Mouse (Mus musculus) limb, embryonic 10.5 days (tissue): Measurements from ENCODE around the gene Bhlha15. TPM values are rescaled to one million over a fixed set of nuclear protein-coding genes. Genes with fewer than 3 reads are reported as not detected.
A peak's percentile ranks its signal among the peaks of the same experiment; 100 is the strongest.

Experiments used
- DNase-seq: peaks from one replicate; pipeline ENCODE4 v3.0.0-alpha.2; 2017; ENCODE audit warnings: low spot score
- H3K27ac ChIP-seq: fragments of 300-500 bp; sonication (generic); 2 replicates; pipeline ENCODE4 v1.5.1; 2016; ENCODE audit warnings: mild to moderate bottlenecking
- H3K27me3 ChIP-seq: fragments of 300-500 bp; sonication (generic); 2 replicates; pipeline ENCODE4 v1.6.1; 2016; ENCODE audit warnings: low read depth, mild to moderate bottlenecking; ENCODE audit not compliant: poor library complexity, severe bottlenecking
- H3K36me3 ChIP-seq: fragments of 300-500 bp; sonication (generic); 2 replicates; pipeline ENCODE4 v1.6.1; 2016; ENCODE audit warnings: mild to moderate bottlenecking, moderate library complexity
- H3K4me1 ChIP-seq: fragments of 300-500 bp; sonication (generic); 2 replicates; pipeline ENCODE4 v1.6.1; 2016
- H3K4me3 ChIP-seq: fragments of 300-500 bp; sonication (generic); 2 replicates; pipeline ENCODE4 v1.5.1; 2016; ENCODE audit warnings: mild to moderate bottlenecking, moderate library complexity
- H3K9me3 ChIP-seq: fragments of 300-500 bp; sonication (generic); replicated peaks from 2 replicates; pipeline ENCODE4 v1.6.1; 2016; ENCODE audit warnings: mild to moderate bottlenecking
- WGBS: fragments of 180-500 bp; shearing (Covaris S2); methylation state at CpG from one replicate; pipeline ENCODE4 v1.1.7; 2016; 5-methylcytosine and 5-hydroxymethylcytosine counted together
- polyA plus RNA-seq: library from polyadenylated mRNA; unstranded; fragments of >200 nt; fragmentation: Nextera tagmentation; extraction: Ambion mirVana; gene quantifications from 2 replicates; pipeline ENCODE4 v1.2.1, GENCODE M21; 2016

The Bhlha15 gene
- polyA plus RNA-seq, 1 experiment from 2014 or later, result 0.11 TPM

GRCm38 (mm10) chr5:144223503-144223862, 33.4 kb downstream of the Bhlha15 start, which contains the start of gene Tecpr1:
Gene Tecpr1, minus strand, starts transcription at chr5:144223615.
- peak within 1 kb of the TSS; percentile 84 for H3K27ac ChIP-seq
- H3K4me1 ChIP-seq, result peaks cover 37% of the 10 kb centered on the region
- DNase-seq, result peak; percentile 97
- WGBS, result under 1% methylated on average over 37 of the region's 37 CpGs
- peak within 1 kb of the TSS; percentile 80 for H3K4me3 ChIP-seq
- no peaks in the 10 kb centered on the region for H3K9me3 ChIP-seq
- no peaks in the 10 kb centered on the region for H3K36me3 ChIP-seq
- no peaks in the 10 kb centered on the region for H3K27me3 ChIP-seq

DNA sequence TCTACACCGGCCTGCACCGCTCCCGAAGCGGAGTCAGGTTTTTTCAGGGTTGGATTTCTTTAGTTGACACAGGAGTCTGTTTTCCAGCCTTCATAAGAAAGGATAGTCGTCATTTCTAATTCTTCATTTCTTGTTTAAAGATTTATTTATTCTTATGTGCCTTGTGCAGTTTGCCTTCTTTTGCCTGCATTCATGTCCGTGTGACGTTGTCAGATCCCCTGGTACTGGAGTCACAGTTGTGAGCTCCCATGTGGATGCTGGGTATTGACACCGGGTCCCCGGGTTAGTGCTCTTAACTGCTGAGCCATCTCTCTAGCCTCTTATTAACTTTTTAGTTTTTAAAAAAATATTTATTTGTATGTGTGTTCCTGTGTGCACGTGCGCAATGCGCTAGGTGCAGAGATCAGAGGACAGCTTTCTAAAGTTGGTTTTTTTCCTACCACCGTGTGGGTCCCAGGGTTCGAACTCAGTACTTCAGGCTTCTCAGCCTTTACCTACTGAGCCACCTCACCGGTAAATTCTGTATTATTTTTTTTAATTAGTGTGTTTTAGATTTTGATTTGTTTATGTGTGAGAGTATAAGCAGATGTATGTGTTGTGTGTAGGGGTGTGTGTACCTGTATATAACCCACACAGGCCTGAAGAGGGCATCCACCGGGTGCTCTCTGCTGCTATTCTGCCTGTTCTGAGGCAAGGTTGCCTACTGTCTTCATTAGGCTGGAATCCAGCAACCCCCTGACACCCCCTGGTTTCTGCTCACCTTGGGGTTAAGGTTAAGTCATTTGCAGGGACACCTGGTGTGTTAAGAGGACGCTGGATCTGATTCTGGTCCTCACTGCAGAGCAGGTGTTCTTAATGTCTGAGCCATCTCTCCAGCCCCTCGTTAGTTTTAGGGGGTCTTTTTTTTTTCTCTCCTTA, 34.1 kb downstream of the Bhlha15 start:
- peaks cover 36% of the 10 kb centered on the region for H3K4me1 ChIP-seq
- H3K36me3 ChIP-seq, result no peaks in the 10 kb centered on the region
- 24% methylated on average over 18 of the region's 18 CpGs for WGBS
- no peak for DNase-seq
- H3K27me3 ChIP-seq, result no peaks in the 10 kb centered on the region
- peak overlapping the region; percentile 84 for H3K27ac ChIP-seq
- H3K4me3 ChIP-seq, result peak overlapping the region; percentile 80
- H3K9me3 ChIP-seq, result no peaks in the 10 kb centered on the region

GRCm38 (mm10) chr5:144226220-144226619, 36.1 kb downstream of the Bhlha15 start:
- Histone ChIP-seq H3K9me3 (no peaks in the 10 kb centered on the region), H3K36me3 (no peaks in the 10 kb centered on the region), H3K27ac (no peak overlapping the region), H3K4me3 (no peak overlapping the region), H3K4me1 (peaks cover 29% of the 10 kb centered on the region), H3K27me3 (no peaks in the 10 kb centered on the region)
- WGBS, result 33% methylated on average over 11 of the region's 11 CpGs
- no peak for DNase-seq

GRCm38 (mm10) chr5:144230216-144230615, 40.1 kb downstream of the Bhlha15 start:
- H3K36me3 ChIP-seq, result no peaks in the 10 kb centered on the region
- no peak overlapping the region for H3K4me3 ChIP-seq
- no peaks in the 10 kb centered on the region for H3K27me3 ChIP-seq
- no peak overlapping the region for H3K27ac ChIP-seq
- H3K9me3 ChIP-seq, result no peaks in the 10 kb centered on the region
- 88% methylated on average over 7 of the region's 7 CpGs for WGBS
- no peaks in the 10 kb centered on the region for H3K4me1 ChIP-seq
- DNase-seq, result no peak

DNA sequence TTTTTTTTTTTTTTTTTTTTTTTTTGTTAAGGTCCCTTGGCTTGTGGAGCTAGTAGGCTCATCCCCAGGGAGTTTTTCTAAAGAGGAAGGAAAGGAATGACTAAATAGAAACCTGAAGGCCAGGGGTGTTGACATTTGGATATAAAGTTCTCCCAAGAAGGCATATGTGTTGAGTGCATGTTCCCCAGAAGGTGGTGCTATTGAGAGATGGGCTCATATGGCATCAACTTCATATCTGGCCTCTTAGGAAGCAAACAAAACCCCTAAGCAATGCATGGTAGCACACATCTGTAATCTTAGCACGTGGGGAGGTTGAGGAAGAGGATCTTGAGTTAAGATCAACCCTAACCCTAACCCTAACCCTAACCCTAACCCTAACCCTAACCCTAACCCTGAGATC, 41.3 kb downstream of the Bhlha15 start:
- Histone ChIP-seq H3K27me3 (no peaks in the 10 kb centered on the region), H3K4me1 (no peaks in the 10 kb centered on the region), H3K9me3 (no peaks in the 10 kb centered on the region), H3K4me3 (no peak overlapping the region), H3K27ac (no peak overlapping the region), H3K36me3 (no peaks in the 10 kb centered on the region)
- DNase-seq, result no peak
- 71% methylated on average over 1 of the region's 1 CpGs for WGBS

GRCm38 (mm10) chr5:144232531-144232930, 42.4 kb downstream of the Bhlha15 start:
- no peak for DNase-seq
- Histone ChIP-seq H3K4me3 (no peak overlapping the region), H3K27ac (no peak overlapping the region), H3K4me1 (no peaks in the 10 kb centered on the region), H3K36me3 (no peaks in the 10 kb centered on the region), H3K9me3 (no peaks in the 10 kb centered on the region), H3K27me3 (no peaks in the 10 kb centered on the region)
- WGBS, result 86% methylated on average over 5 of the region's 5 CpGs

DNA sequence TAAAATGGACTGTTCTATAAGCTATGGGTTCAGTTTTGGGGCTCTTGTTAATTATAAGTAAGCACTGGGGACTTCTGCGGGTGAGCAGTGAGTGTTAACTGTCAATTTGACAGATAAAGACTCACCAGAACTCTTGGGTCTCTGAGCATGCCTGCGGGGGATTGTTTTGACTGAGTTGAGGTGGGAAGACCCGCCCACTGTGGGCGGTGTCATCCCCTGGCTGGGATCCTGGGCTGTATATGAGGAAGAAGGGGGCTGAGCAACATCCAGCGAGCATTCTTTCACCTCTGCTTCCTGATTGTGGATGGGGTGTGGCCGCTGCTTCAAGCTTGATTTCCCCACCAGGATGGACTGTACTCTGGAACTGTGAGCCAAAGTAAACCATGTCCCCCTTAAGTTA, 44.1 kb downstream of the Bhlha15 start:
- no peak overlapping the region for H3K27ac ChIP-seq
- no peaks in the 10 kb centered on the region for H3K27me3 ChIP-seq
- no peak for DNase-seq
- H3K4me3 ChIP-seq, result no peak overlapping the region
- no peaks in the 10 kb centered on the region for H3K9me3 ChIP-seq
- WGBS, result 77% methylated on average over 6 of the region's 6 CpGs
- no peaks in the 10 kb centered on the region for H3K36me3 ChIP-seq
- H3K4me1 ChIP-seq, result no peaks in the 10 kb centered on the region

DNA sequence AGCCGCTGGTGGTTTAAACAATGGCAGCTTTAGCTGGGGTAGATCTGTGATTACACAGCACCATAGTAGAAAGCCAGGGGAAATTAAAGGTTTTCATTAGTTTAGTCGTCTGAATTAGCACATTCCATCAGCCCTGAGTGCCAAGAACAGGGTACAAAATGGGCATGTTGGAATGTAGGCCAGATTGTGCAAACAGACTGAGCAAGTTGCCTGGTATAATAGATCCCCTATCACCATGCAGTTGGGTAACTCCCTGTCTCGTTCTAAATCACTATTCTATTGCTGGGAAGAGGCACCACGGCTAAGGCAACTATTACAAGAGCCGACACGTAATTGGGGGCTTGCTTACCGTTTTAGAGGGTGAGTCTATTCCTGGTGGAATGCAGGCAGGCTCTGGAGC, 44.6 kb downstream of the Bhlha15 start:
- Histone ChIP-seq H3K27me3 (no peaks in the 10 kb centered on the region), H3K4me1 (no peaks in the 10 kb centered on the region), H3K36me3 (no peaks in the 10 kb centered on the region), H3K9me3 (no peaks in the 10 kb centered on the region), H3K27ac (no peak overlapping the region), H3K4me3 (no peak overlapping the region)
- no peak for DNase-seq
- whole genome bisulfite sequencing, result 91% methylated on average over 7 of the region's 7 CpGs

- Histone ChIP-seq H3K27me3 (no peaks in the 10 kb centered on the region), H3K36me3 (no peaks in the 10 kb centered on the region), H3K4me1 (no peaks in the 10 kb centered on the region), H3K9me3 (no peaks in the 10 kb centered on the region), H3K27ac (no peak overlapping the region), H3K4me3 (no peak overlapping the region)
- DNase-seq, result no peak
- WGBS, result 78% methylated on average over 1 of the region's 1 CpGs
Measured at GRCm38 (mm10) chr5:144238969-144239368, 48.9 kb downstream of the Bhlha15 start.

Other genes with a start within 250 kb of the Bhlha15 start
- 98.8 and 99.4 TPM in 2 replicates for gene Ccz1, start 175.4 kb upstream of the Bhlha15 start, polyA plus RNA-seq
- gene Ocm, start 163.6 kb upstream of the Bhlha15 start, polyA plus RNA-seq, result not detected in 2 replicates
- gene Lmtk2, start 89.8 kb upstream of the Bhlha15 start, polyA plus RNA-seq, result 5.7 and 5.9 TPM in 2 replicates
- 15.1 and 21.0 TPM in 2 replicates for gene Tecpr1, start 33.3 kb downstream of the Bhlha15 start, polyA plus RNA-seq
- 122 and 125 TPM in 2 replicates for gene Bri3, start 54.2 kb downstream of the Bhlha15 start, polyA plus RNA-seq
- 5.4 and 5.5 TPM in 2 replicates for gene Baiap2l1, start 167.8 kb downstream of the Bhlha15 start, polyA plus RNA-seq